Mouse (Mus musculus): Measurements from ENCODE around the gene Ell. TPM values are rescaled to one million over a fixed set of nuclear protein-coding genes. Genes with fewer than 3 reads are reported as not detected.
"Not testable (repeated sequence)": the region's sequence is repeated elsewhere in the genome, so short reads cannot be mapped to it uniquely, and the experiment has no call there.

The Ell gene
- total RNA-seq, 2 experiments from 2014 or later, result 15.1 to 17.7 TPM

DNA sequence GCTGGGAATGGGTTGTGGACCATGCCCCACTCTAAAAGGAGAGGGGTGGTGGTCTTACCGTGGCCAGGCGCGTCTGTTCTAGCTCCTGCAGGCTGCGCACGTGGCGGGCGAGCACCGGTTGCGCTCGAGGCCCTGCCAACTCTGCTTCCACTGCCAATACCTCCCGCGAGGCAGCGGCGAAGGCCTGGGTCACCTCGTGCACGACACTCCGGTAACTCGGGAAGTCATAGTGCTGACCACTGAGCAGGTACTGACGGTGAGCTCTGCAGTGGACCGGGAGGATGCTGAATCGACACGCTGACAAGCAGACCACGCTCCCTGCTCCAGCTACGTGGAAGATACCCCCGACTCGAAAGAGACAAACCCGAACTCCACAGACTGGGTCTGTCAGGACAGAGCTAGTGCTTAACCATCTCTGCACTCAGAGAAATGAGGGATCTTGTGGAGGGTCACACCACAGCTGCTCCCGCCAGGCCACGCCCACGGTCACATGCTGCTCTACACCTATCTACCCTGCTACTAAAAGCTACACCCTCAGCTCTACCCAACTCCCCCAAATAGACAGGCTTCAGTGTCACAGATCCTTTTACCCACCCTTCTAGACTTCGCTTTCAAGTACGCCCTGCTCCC lies 33.4 kb upstream of the Ell start:
- intact Hi-C loops (cut with DNase I), result loop anchor here (5.0 kb wide), 1 partner anchor 154 kb away; the partner anchor contains the start of gene Upf1
- no peak for DNase-seq (ENCODE audit: low spot score in 2 of 2)

DNA sequence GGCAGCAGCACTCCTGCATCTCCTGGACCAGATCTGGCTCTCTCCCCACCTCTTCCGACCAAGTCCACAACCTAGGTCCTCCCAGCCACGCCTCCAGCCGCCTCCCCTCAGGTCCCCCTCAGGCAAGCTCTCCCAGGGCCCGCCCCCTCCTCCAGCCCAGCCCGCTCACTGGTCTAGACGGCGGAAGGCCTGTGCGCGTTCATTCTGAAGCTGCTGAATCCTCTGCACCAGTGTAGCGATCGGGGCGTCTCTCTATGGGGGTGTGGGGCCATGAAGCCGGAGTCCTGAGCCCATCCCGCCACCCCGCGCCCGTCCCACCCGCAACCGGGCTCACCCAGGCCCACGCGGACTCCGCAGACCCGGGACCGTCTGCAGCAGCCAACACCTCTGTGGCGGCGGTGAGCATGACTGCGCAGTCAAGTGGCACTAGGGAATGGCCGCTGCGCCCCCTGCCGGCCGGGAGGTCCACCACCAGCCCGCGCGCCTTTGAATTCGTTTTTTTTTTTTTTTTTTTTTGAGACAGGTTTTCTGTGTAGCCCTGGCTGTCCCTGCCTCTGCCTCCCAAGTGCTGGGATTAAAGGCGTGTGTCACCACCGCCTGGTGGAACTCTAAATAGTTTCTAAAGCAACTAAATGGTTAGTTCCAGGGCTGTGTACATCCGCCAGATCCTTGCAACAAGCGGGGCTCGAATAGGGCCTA lies 32.8 kb upstream of the Ell start, which contains the start of gene Rex1bd:
TSS of gene Rex1bd (minus strand) at position 425 of the 699 bp plus-strand sequence.
- DNase-seq (ENCODE audit: low spot score in 2 of 2), result peak; percentile 94 to 95
- intact Hi-C loops (cut with DNase I), result loop anchor here (5.0 kb wide), 1 partner anchor 154 kb away; the partner anchor contains the start of gene Upf1

DNA sequence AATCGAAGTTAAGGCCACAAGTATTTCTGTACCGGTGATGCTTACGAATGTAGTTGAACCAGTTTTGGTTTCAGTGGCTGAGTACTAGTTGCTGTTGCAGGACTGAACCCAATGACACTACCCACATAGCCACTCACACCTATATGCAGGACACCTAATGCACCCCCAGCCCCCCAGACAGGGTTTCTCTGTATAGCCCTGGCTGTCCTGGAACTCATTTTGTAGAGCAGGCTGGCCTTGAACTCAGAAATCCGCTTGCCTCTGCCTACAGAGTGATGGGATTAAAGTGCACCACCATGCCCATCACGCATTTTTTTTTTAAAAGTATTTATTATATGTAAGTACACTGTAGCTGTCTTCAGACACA lies 32.2 kb upstream of the Ell start:
- DNase-seq (ENCODE audit: low spot score in 2 of 2), result no peak
- intact Hi-C loops (cut with DNase I), result loop anchor here (5.0 kb wide), 1 partner anchor 155 kb away; the partner anchor contains the start of gene Upf1

- intact Hi-C loops (cut with DNase I), result loop anchor here (5.0 kb wide), 1 partner anchor 157 kb away; the partner anchor contains the start of gene Upf1
These were observed 29.8 kb upstream of the Ell start for GRCm38 (mm10) chr8:70509281-70509952.

GRCm38 (mm10) chr8:70510228-70510915 lies 28.9 kb upstream of the Ell start, which contains the start of gene Uba52:
Uba52 (minus strand) TSS chr8:70510801.
- peak; percentile 98 to 99 for DNase-seq (ENCODE audit: low spot score in 2 of 2)
- intact Hi-C loops (cut with DNase I), result no loop called here

More at GRCm38 (mm10) chr8:70509281-70509952, 29.8 kb upstream of the Ell start:
- DNase-seq (ENCODE audit: low spot score in 2 of 2), result no peak

DNA sequence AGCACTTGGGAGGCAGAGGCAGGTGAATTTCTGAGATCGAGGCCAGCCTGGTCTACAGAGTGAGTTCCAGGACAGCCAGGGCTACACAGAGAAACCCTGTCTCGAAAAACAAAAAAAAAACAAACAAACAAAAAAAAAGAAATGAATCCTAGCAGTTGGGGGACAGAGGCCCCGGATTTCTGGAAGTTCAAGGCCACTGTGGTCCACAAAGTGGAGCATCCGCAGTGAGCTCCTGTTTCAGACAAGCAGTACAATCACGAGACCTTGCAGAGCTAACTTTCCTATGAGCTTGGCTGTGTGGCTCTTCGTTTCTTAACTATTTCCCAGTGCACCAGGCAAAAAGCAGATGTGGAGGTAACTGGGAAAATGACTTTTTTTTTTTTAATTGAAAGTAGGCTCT lies 28.1 kb upstream of the Ell start:
- DNase-seq (ENCODE audit: low spot score in 2 of 2); intact Hi-C loops (cut with DNase I): not testable (repeated sequence)

DNA sequence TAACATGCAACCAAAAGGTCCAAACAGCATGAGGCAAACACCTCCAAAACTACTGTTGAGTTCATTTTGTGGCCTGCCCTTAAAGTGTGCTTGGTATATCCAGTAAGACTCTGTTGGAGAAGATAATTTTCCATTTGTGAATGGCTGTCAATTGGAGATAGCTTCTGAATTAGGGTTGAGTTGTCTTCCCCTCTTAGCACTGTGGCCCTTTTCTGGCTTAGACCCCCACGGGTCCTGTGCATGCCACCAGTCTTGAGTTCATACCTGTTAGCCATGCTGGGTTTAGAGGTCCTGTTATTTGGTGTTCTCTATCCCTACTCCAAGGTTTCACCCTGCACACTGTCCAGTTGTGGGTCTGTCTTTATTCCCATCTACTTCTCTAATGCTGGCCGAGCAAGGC lies 27.5 kb upstream of the Ell start:
- intact Hi-C loops (cut with DNase I), result no loop called here

DNA sequence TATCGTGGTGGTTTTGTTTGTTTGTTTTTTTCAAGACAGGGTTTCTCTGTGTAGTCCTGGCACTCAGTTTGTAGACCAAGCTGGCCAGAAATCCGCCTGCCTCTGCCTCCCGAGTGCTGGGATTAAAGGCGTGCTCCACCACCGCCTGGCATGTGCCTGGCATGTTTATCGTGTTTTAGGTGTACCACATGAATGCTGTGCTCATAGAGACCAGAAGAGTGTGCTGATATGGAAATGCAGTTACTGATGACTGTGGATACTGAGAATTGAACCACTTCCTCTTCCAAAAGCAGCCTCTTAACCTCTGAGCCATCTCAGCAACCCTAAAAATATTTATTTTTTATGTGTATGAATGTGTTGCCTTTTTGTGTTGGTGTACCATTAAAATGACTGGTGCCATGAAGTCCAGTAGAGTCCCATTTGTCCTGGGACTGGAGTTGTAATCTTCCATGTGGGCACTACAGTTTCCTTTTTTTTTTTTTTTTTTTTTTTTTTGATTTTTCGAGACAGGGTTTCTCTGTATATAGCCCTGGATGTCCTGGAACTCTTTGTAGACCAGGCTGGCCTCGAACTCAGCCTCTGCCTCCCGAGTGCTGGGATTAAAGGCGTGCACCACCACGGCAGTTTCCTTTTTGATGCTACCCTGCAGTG lies 26.9 kb upstream of the Ell start:
- no peak for DNase-seq (ENCODE audit: low spot score in 2 of 2)
- intact Hi-C loops (cut with DNase I), result no loop called here

More for the DNA sequence above, 27.5 kb upstream of the Ell start:
- no peak for DNase-seq (ENCODE audit: low spot score in 2 of 2)

DNA sequence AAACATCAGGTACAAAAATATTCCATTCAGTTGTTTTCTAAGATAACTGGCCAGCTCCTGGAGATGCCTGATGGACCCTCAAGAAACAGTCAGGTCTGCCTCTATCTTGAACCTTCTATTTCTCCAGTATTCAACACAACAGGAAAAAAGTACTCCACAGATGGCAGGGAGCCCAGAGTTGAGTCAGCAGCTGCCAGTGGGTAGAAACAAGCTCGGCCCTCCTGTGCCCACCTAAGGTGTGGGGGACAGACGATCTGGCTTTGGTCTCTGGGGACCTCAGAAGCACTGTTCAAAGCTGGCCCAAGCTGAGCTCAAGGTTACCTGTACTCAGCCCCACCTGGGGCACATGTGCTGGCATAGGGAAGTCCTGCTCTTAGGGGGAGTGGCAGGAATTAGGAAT lies 25.8 kb upstream of the Ell start:
- intact Hi-C loops (cut with DNase I), result no loop called here

DNA sequence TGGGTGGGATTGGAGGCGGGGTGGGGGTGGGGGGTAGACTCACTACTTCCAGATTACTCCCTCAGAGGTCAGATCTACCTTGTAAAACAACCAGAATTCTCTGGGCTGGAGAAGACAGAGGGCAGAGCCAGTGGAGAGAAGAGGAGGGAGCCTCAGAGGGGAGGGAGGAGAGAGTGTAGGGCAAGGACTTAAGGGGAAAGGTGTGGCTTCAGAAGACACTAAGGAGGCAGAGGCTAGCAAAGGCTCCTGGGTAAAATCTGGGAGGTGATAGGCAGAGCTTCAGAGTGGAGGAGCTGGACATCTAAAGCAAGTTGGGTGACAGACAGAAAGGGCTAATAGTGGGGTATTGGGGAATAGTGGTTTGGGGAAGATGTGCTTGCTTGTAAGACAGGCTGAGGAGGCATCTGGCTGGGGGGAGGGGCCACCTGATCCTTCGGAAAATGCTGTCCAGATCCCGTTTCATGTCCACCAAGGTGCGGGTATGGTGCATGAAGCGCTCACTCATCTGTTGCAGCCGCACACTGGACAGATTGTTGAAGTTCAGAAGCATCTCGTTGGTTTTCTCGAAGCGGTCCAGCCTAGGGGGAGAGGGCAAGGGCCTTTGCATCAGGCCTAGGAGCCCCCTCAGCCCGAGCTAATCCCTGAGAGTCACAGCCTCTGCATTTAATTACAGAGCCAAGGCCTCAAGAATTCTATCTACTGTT lies 21.2 kb upstream of the Ell start:
- no peak for DNase-seq (ENCODE audit: low spot score in 2 of 2)
- intact Hi-C loops (cut with DNase I), result no loop called here

More for the DNA sequence above, 25.8 kb upstream of the Ell start:
- peak in 1 of 2 experiments; percentile 89 for DNase-seq (ENCODE audit: low spot score in 2 of 2)

- intact Hi-C loops (cut with DNase I), result no loop called here
- DNase-seq (ENCODE audit: low spot score in 2 of 2), result peak in 1 of 2 experiments; percentile 75
These were observed 20.2 kb upstream of the Ell start for GRCm38 (mm10) chr8:70519043-70519442.

GRCm38 (mm10) chr8:70519606-70520005 lies 19.7 kb upstream of the Ell start:
- no peak for DNase-seq (ENCODE audit: low spot score in 2 of 2)
- intact Hi-C loops (cut with DNase I), result no loop called here

- intact Hi-C loops (cut with DNase I), result no loop called here
These were observed 16.5 kb upstream of the Ell start for GRCm38 (mm10) chr8:70522592-70523403.

DNA sequence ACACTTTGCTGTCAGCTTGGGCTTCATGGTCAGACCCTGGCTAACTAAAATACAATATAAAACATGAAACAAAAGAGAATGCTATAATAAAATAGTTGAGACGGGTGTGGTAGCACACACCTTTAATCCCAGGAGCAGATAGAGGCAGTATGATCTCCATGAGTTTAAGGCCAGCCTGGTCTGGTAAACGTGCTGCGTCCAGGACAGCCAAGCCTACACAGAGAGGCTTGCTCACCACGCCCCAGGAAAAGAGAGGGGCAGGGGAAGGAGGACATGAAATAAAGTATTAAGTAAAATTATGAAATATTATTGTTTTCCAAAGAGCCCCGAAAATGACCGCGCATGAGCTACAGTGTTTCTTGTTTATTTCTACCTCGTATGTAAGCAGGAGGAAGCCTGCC lies 12.1 kb upstream of the Ell start:
- no peak for DNase-seq (ENCODE audit: low spot score in 2 of 2)
- intact Hi-C loops (cut with DNase I), result no loop called here

More at GRCm38 (mm10) chr8:70522592-70523403, 16.5 kb upstream of the Ell start:
- peak; percentile 97 to 98 for DNase-seq (ENCODE audit: low spot score in 2 of 2)

DNA sequence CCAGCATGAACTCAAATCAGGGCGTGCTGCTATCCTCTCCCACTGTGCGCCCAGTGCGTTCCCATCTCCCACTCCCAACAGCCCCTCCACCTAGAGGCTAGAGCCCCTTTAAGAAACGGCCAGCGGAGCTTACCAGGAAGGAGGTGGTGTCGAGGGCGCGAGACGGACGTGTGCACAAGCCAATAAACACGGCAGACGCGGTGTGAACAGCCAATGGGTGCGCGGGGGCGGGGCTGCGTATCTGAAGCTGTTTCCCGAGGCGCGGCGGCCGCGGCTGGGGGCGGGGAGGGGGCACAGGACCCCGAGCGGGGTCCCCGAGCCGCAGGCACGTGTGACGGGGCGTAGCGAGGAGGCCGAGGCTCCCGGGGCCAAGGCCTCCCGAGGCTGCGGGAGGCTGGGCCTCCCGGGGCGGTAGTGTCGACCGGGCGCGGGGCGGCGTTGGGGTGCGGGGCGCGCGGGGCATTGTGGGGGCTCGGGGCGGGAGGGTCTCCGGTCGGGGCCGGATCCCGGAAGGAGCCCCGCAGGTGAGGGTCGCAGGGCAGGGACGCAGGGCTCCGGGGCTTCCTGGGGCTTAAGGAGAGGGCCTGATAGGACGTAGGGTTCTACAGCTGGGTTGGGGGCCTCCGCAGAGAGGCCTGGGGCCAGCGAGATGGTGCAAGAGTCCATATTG lies 11.6 kb upstream of the Ell start, which contains the start of the genes Fkbp8 and Kxd1:
TSS of gene Fkbp8 (plus strand) at position 213 of the 670 bp plus-strand sequence.
TSS of gene Kxd1 (minus strand) at position 445 of the 670 bp plus-strand sequence.
- intact Hi-C loops (cut with DNase I), result no loop called here

GRCm38 (mm10) chr8:70528182-70528797 lies 11.0 kb upstream of the Ell start:
- intact Hi-C loops (cut with DNase I), result no loop called here
- DNase-seq (ENCODE audit: low spot score in 2 of 2), result no peak

More for the DNA sequence above, 11.6 kb upstream of the Ell start, which contains the start of the genes Fkbp8 and Kxd1:
- peak; percentile 99 to 100 for DNase-seq (ENCODE audit: low spot score in 2 of 2)
